Mouse (Mus musculus) liver, embryonic 14.5 days (tissue): ENCODE measurements at regions not wholly inside any gene's neighbourhood (a gene's known extent, or its start where the extent isn't known, plus 50 kb on each side); places are given as distances from the start of the nearest gene placed in this dataset.

ENCODE experiments used
- CTCF ChIP-seq: IDR thresholded peaks from 2 replicates; pipeline ENCODE4 v1.5.1; 2016; ENCODE audit warnings: antibody characterized with exemption, low read depth, control low read depth
- EP300 ChIP-seq: IDR thresholded peaks from 2 replicates; pipeline ENCODE4 v1.6.1; 2016; ENCODE audit warnings: antibody characterized with exemption, low read depth

DNA sequence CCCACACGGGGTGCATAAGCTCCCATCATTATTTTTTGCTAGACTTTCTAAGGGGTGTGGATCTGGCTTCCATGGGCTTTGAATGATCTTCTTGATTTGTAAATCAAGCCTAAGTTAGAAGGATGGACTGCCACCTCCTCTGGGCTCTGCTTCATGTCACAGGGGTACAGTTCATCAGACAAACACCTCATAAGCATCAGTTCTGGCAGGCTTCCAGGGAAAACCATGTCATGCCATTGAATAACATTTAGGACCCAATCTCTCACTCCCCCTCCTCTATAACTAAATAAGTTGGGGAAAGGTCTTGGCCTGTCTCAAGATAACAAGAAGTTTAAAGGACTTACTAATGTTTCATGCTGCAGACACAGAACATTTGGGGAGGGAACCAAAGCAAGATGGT is 115.0 kb downstream of the Gm10295 start:
- TF ChIP-seq CTCF (no peak), EP300 (no peak)
